Mouse (Mus musculus) lung, adult 2 months (tissue): ENCODE results near the gene Ahsa2. TPM values are rescaled to one million over a fixed set of nuclear protein-coding genes. Genes with fewer than 3 reads are reported as not detected.
"Not testable (repeated sequence)": the region's sequence is repeated elsewhere in the genome, so short reads cannot be mapped to it uniquely, and the experiment has no call there.

ENCODE experiments used
- DNase-seq: peaks from one replicate; pipeline ENCODE4 v3.0.0; 2022
- H3K4me1 ChIP-seq: fragments of 200-500 bp; 2 replicates; pipeline ENCODE4 v1.6.1; 2011; ENCODE audit warnings: low read length; ENCODE audit not compliant: control insufficient read depth, insufficient read depth
- H3K4me3 ChIP-seq: fragments of 200-500 bp; replicated peaks from 2 replicates; pipeline ENCODE3; 2011; ENCODE audit warnings: low read depth, mild to moderate bottlenecking, control low read depth, low read length; ENCODE audit errors: extremely low read depth
- CTCF ChIP-seq: fragments of 200-500 bp; IDR thresholded peaks from 2 replicates; pipeline ENCODE4 v1.5.1; 2011; ENCODE audit warnings: mild to moderate bottlenecking, low read length, control low read depth; ENCODE audit not compliant: insufficient read depth
- POLR2A ChIP-seq: fragments of 200-500 bp; IDR thresholded peaks from 2 replicates; pipeline ENCODE4 v1.6.1; 2011; ENCODE audit warnings: low read depth, mild to moderate bottlenecking, control low read depth, low read length, borderline replicate concordance; ENCODE audit errors: extremely low read depth
- WGBS: fragments of 180-500 bp; shearing (Covaris S2); methylation state at CpG from one replicate; pipeline ENCODE4 v1.1.7; 2018; 5-methylcytosine and 5-hydroxymethylcytosine counted together
- polyA plus RNA-seq: library from polyadenylated mRNA; depleted of rRNA; stranded (reverse); fragments of >200 nt; gene quantifications from 2 replicates; pipeline ENCODE4 v1.2.3, GENCODE M21; 2012; rRNA removed

The Ahsa2 gene
- polyA plus RNA-seq, 1 experiment, result 5.6 TPM

DNA sequence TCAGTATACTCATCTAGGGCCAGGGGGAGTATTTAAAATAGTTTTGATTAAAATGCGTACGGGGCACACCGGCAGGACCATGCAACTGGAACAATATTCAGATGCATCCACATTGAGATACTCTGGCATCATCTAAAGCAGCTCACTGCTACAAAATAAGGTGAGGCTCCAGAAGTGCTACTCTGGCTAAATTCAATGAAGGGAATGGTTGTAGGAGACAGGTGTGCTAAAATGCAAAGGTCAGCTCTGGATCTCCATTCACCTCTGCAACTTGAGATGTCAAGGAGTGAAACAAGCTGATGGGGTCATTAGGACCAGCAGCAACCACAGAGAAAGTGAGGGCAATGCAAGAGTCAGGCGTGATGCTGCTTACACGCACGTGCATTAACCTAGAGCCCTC is 2.6 kb downstream of the Ahsa2 start:
- TF ChIP-seq CTCF, result no peak
- 90% methylated on average over 6 of the region's 6 CpGs for WGBS
- H3K4me1 ChIP-seq, result peaks cover 9% of the 10 kb centered on the region
- no peak for DNase-seq
- H3K4me3 ChIP-seq, result no peak overlapping the region

DNA sequence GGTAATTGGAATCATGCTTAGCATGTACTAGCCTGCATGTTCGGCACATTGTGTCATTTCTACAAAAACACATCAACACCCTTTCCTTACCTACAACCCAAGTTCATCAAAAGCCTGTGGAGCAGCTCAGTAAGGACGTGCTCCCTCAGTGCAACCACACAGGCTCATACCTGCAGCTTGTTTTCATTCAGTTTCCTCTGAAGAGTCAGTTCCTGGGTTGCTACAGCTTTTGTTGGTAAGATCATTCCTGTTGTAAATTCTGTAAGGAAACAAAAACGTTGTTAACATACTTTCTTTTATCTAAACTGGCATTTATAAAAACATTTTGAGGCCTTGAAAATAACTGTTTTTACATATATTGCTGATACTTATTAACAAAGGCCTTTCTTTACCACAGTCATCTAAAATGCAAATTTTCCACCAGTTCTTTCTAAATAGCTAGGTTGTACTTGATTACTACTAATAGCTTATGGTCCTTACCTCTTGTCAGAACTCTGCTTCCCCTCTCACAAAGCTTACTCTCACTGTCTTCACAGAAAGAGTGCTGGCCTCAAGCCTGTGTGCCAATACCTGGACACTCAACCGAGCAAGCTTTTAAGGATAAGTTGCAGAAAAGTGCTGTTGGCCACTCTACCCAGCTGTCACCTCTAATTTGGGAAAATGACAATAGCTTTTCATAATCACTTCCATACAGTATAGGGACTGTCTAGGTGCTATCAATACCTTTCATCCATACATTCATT is 5.6 kb downstream of the Ahsa2 start:
- Histone ChIP-seq H3K4me3 (no peak overlapping the region), H3K4me1 (peaks cover 9% of the 10 kb centered on the region)
- DNase-seq, result no peak
- 82% methylated on average over 4 of the region's 4 CpGs for WGBS
- TF ChIP-seq POLR2A (no peak), CTCF (no peak)

DNA sequence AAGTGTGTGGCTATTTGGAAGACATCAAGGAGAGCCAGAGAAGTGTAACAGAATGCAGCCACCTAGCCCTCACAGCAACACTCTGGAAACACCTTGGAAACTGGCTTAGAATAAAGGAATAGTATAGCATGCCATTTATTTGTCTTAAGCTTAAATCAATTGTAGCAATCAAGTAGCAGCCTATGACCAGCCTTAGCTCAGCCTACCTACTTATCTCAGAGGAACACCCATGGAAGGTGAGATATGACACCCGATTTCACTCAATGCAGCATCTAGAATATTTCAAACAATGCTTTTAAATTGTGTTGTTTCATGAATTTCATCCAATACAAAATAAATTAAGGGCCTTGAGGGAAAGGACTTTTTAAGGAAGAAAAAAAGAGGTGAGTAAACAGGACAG is 7.9 kb downstream of the Ahsa2 start:
- 80% methylated on average over 1 of the region's 1 CpGs for whole genome bisulfite sequencing
- TF ChIP-seq CTCF (no peak), POLR2A (no peak)
- DNase-seq, result no peak

DNA sequence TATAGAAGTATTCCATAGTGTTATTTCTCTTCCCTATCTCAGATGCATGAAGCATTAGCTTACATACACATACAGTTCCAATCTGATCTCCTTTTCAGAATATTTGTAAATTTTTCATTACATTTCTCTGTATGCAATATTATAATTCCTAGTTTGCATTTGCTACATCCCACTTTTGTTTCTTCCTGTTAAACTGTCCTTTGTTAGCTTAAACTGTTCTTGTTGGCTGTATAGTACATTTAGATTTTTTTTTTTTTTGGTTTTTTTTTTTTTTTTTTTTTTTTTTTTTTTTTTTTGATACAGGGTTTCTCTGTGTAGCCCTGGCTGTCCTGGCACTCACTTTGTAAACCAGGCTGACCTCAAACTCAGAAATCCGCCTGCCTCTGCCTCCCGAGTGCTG is 32.0 kb downstream of the Ahsa2 start:
- 98% methylated on average over 2 of the region's 2 CpGs for WGBS
- not testable (repeated sequence) for DNase-seq, H3K4me1 ChIP-seq, H3K4me3 ChIP-seq

More for the DNA sequence above, 7.9 kb downstream of the Ahsa2 start:
- H3K4me1 ChIP-seq, result no peaks in the 10 kb centered on the region
- no peak overlapping the region for H3K4me3 ChIP-seq

Other genes with a start within 250 kb of the Ahsa2 start
- gene Xpo1, start 242.0 kb downstream of the Ahsa2 start, polyA plus RNA-seq, result 5.6 and 7.1 TPM in 2 replicates
- gene Usp34, start 191.1 kb downstream of the Ahsa2 start, polyA plus RNA-seq, result 5.9 and 9.7 TPM in 2 replicates
- not detected in 2 replicates for gene 1700093K21Rik, start 23.1 kb upstream of the Ahsa2 start, polyA plus RNA-seq
- gene 0610010F05Rik, start 135.6 kb upstream of the Ahsa2 start, polyA plus RNA-seq, result 2.7 and 4.7 TPM in 2 replicates
- gene Pus10, start 167.6 kb upstream of the Ahsa2 start, polyA plus RNA-seq, result 1.6 and 3.5 TPM in 2 replicates
- gene Pex13, start 167.9 kb upstream of the Ahsa2 start, polyA plus RNA-seq, result 4.3 and 5.1 TPM in 2 replicates